Mouse (Mus musculus): ENCODE measurements around the gene A2ml1. TPM values are rescaled to one million over a fixed set of nuclear protein-coding genes. Genes with fewer than 3 reads are reported as not detected.
"Not testable (repeated sequence)": the region's sequence is repeated elsewhere in the genome, so short reads cannot be mapped to it uniquely, and the experiment has no call there.

The A2ml1 gene
- polyA plus RNA-seq (2016; fragmentation: Nextera tagmentation; extraction: Ambion mirVana): 0.20 TPM in 1 of 2 replicates, not detected in the other

DNA sequence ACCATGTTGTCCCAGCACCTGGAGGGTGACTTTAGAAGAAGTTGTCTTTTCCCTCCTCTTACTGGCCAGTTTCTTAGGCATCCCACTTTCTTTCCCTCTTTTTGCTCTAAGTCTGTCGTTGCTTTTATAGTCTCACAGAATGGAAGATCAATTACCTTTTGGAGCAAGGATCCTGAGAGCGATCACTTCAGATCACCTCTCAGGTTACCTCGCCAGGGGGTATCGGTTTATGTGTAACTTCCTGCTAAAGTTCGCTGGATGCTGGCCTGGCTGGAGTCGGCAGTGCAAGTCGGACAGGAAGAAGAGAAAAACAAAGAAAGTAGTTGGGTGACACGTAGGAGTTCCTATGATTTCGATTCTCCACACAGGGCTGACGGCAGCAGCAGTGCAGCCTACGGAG, at the start of gene A2ml1:
A2ml1 (minus strand) TSS at position 101 of the 400 bp plus-strand sequence.
- Histone ChIP-seq H3K27me3 (ENCODE audit: insufficient read depth, poor library complexity, severe bottlenecking) (no peaks in the 10 kb centered on the region), H3K36me3 (no peaks in the 10 kb centered on the region), H3K4me1 (no peaks in the 10 kb centered on the region), H3K4me3 (no peak within 1 kb of the TSS), H3K27ac (no peak within 1 kb of the TSS), H3K9me3 (no peaks in the 10 kb centered on the region)
- 69% methylated on average over 11 of the region's 11 CpGs for WGBS
- DNase-seq (ENCODE audit: low spot score): no peak

GRCm38 (mm10) chr6:128629771-128630739, 48.6 kb upstream of the A2ml1 start:
- not testable (repeated sequence) for H3K36me3 ChIP-seq; H3K9me3 ChIP-seq; H3K4me1 ChIP-seq; H3K27ac ChIP-seq; H3K27me3 ChIP-seq (ENCODE audit: insufficient read depth, poor library complexity, severe bottlenecking); H3K4me3 ChIP-seq
- 50% methylated on average over 13 of the region's 13 CpGs for WGBS
- peak; percentile 75 for DNase-seq (ENCODE audit: low spot score)

- 80% methylated on average over 6 of the region's 6 CpGs for WGBS
- not testable (repeated sequence) for H3K36me3 ChIP-seq; H3K9me3 ChIP-seq; DNase-seq (ENCODE audit: low spot score); H3K4me1 ChIP-seq; H3K27me3 ChIP-seq (ENCODE audit: insufficient read depth, poor library complexity, severe bottlenecking); H3K4me3 ChIP-seq; H3K27ac ChIP-seq
Observed at GRCm38 (mm10) chr6:128625246-128625645, 43.8 kb upstream of the A2ml1 start.

GRCm38 (mm10) chr6:128624425-128624824, 43.0 kb upstream of the A2ml1 start:
- H3K27me3 ChIP-seq (ENCODE audit: insufficient read depth, poor library complexity, severe bottlenecking): no peaks in the 10 kb centered on the region
- WGBS: 89% methylated on average over 4 of the region's 4 CpGs
- no peaks in the 10 kb centered on the region for H3K36me3 ChIP-seq
- no peaks in the 10 kb centered on the region for H3K4me1 ChIP-seq
- no peak for DNase-seq (ENCODE audit: low spot score)
- no peak overlapping the region for H3K27ac ChIP-seq
- no peak overlapping the region for H3K4me3 ChIP-seq
- no peaks in the 10 kb centered on the region for H3K9me3 ChIP-seq

DNA sequence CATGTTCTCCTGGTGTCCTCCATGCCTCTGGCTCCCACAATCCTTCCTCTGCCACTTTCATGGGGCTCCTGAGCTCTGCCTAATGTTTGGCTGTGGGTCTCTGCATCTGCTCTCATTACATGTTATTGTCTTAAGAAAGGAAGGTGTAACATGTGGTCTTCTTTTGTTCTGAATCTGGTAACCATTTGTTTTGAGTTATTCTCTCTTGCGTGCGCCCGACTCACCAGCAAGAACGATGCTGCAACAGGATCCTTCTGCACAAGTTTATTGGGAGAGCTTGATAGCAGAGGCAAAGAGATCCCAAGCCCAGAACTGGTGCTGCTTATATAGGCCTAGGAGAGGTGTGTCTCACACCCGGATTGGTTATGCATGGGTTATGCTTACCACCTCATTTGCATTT, 42.0 kb upstream of the A2ml1 start, which contains the start of gene Klrb1a:
Klrb1a (minus strand) TSS at position 101 of the 400 bp plus-strand sequence.
- H3K27ac ChIP-seq; H3K36me3 ChIP-seq; H3K4me1 ChIP-seq; H3K27me3 ChIP-seq (ENCODE audit: insufficient read depth, poor library complexity, severe bottlenecking); H3K9me3 ChIP-seq; DNase-seq (ENCODE audit: low spot score); H3K4me3 ChIP-seq: not testable (repeated sequence)
- 92% methylated on average over 5 of the region's 5 CpGs for WGBS

GRCm38 (mm10) chr6:128622733-128623132, 41.3 kb upstream of the A2ml1 start:
- Histone ChIP-seq H3K27me3 (ENCODE audit: insufficient read depth, poor library complexity, severe bottlenecking) (no peaks in the 10 kb centered on the region), H3K4me1 (no peaks in the 10 kb centered on the region), H3K9me3 (no peaks in the 10 kb centered on the region), H3K4me3 (no peak overlapping the region), H3K27ac (no peak overlapping the region), H3K36me3 (no peaks in the 10 kb centered on the region)
- WGBS: 76% methylated on average over 2 of the region's 2 CpGs
- no peak for DNase-seq (ENCODE audit: low spot score)

- no peaks in the 10 kb centered on the region for H3K36me3 ChIP-seq
- peak; percentile 48 for DNase-seq (ENCODE audit: low spot score)
- no peaks in the 10 kb centered on the region for H3K4me1 ChIP-seq
- no peaks in the 10 kb centered on the region for H3K9me3 ChIP-seq
- H3K4me3 ChIP-seq: no peak overlapping the region
- WGBS: 60% methylated on average over 9 of the region's 9 CpGs
- no peaks in the 10 kb centered on the region for H3K27me3 ChIP-seq (ENCODE audit: insufficient read depth, poor library complexity, severe bottlenecking)
- H3K27ac ChIP-seq: no peak overlapping the region
Observed at GRCm38 (mm10) chr6:128606350-128606749, 24.9 kb upstream of the A2ml1 start.

- Histone ChIP-seq H3K27me3 (ENCODE audit: insufficient read depth, poor library complexity, severe bottlenecking) (no peaks in the 10 kb centered on the region), H3K4me3 (no peak overlapping the region), H3K36me3 (no peaks in the 10 kb centered on the region), H3K27ac (no peak overlapping the region), H3K4me1 (no peaks in the 10 kb centered on the region), H3K9me3 (no peaks in the 10 kb centered on the region)
- DNase-seq (ENCODE audit: low spot score): no peak
- 34% methylated on average over 5 of the region's 5 CpGs for WGBS
Observed at GRCm38 (mm10) chr6:128604512-128604911, 23.1 kb upstream of the A2ml1 start.

GRCm38 (mm10) chr6:128602463-128603201, 21.2 kb upstream of the A2ml1 start:
- 61% methylated on average over 10 of the region's 10 CpGs for WGBS
- Histone ChIP-seq H3K9me3 (no peaks in the 10 kb centered on the region), H3K36me3 (no peaks in the 10 kb centered on the region), H3K27ac (no peak overlapping the region), H3K4me3 (no peak overlapping the region), H3K27me3 (ENCODE audit: insufficient read depth, poor library complexity, severe bottlenecking) (no peaks in the 10 kb centered on the region), H3K4me1 (no peaks in the 10 kb centered on the region)
- DNase-seq (ENCODE audit: low spot score): no peak

GRCm38 (mm10) chr6:128602026-128602425, 20.6 kb upstream of the A2ml1 start:
- Histone ChIP-seq H3K27me3 (ENCODE audit: insufficient read depth, poor library complexity, severe bottlenecking) (no peaks in the 10 kb centered on the region), H3K4me3 (no peak overlapping the region), H3K27ac (no peak overlapping the region), H3K4me1 (no peaks in the 10 kb centered on the region), H3K9me3 (no peaks in the 10 kb centered on the region), H3K36me3 (no peaks in the 10 kb centered on the region)
- 72% methylated on average over 3 of the region's 3 CpGs for WGBS
- no peak for DNase-seq (ENCODE audit: low spot score)

- no peak for DNase-seq (ENCODE audit: low spot score)
- Histone ChIP-seq H3K27me3 (ENCODE audit: insufficient read depth, poor library complexity, severe bottlenecking) (no peaks in the 10 kb centered on the region), H3K4me1 (no peaks in the 10 kb centered on the region), H3K27ac (no peak overlapping the region), H3K9me3 (no peaks in the 10 kb centered on the region), H3K4me3 (no peak overlapping the region), H3K36me3 (no peaks in the 10 kb centered on the region)
- WGBS: 57% methylated on average over 4 of the region's 4 CpGs
Observed at GRCm38 (mm10) chr6:128599555-128599954, 18.1 kb upstream of the A2ml1 start.

GRCm38 (mm10) chr6:128598256-128599047, 17.0 kb upstream of the A2ml1 start:
- WGBS: 77% methylated on average over 2 of the region's 2 CpGs
- Histone ChIP-seq H3K36me3 (no peaks in the 10 kb centered on the region), H3K4me3 (no peak overlapping the region), H3K4me1 (no peaks in the 10 kb centered on the region), H3K27me3 (ENCODE audit: insufficient read depth, poor library complexity, severe bottlenecking) (no peaks in the 10 kb centered on the region), H3K27ac (no peak overlapping the region), H3K9me3 (no peaks in the 10 kb centered on the region)
- no peak for DNase-seq (ENCODE audit: low spot score)

All from heart, embryonic 10.5 days (tissue).